Comparison of ENCODE assay signal across 14 mouse cellular contexts in the genomic region with DNA sequence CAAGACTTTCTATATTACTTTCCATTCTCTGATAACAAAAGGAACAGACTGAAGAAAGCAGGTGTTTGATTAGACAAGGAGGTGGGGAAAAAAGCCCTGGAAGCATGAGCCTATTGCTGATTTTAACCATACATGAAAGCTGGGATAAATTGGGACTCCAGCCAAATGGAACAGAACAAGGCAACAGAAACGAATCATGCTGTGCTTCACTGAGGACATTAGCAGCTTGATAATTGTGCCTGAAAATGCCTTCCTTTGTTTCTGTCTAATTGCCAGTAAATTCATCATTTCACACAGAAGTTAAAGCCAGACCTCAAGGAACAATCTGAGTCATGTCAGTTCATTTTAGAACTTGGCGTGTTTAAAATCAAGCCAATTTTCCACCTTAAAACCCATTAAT.
DNase-seq lines count a peak whose midpoint lies in the region; ATAC-seq lines count a peak whose summit lies in the region.
"Had no signal": no experiment of that assay in that cellular context is flagged by ENCODE, and none has a peak within 500 bp of the region (broad histone marks: within the 10 kb centered on the region; RNA-seq: fewer than 3 reads in every experiment).

No protein-coding gene starts in this region.

- H3K4me3 ChIP-seq in forebrain, embryonic 15.5 days, result no peak overlapping the region
- H3K4me3 ChIP-seq in neural tube, embryonic 14.5 days (ENCODE audit: low read depth, low read length), result no peak overlapping the region
- H3K4me3 ChIP-seq in liver, embryonic 11.5 days (ENCODE audit: low read depth, low read length), result no peak overlapping the region
- H3K4me3 ChIP-seq: heart, embryonic 15.5 days had no signal

- H3K9ac ChIP-seq in forebrain, embryonic 15.5 days (replicated peaks), result no peak overlapping the region
- no peak overlapping the region for H3K9ac ChIP-seq in neural tube, embryonic 14.5 days (replicated peaks; ENCODE audit: low read depth, low read length)
- H3K9ac ChIP-seq in liver, embryonic 11.5 days (ENCODE audit: low read depth, low read length), result no peak overlapping the region
- H3K9ac ChIP-seq: heart, embryonic 15.5 days; liver, embryonic 14.5 days had no signal

- 11% methylated on average over 2 of the region's 2 CpGs for WGBS in forebrain, embryonic 15.5 days
- 31% methylated on average over 2 of the region's 2 CpGs for WGBS in neural tube, embryonic 14.5 days
- WGBS in liver, embryonic 11.5 days, result 74% methylated on average over 2 of the region's 2 CpGs

- H3K27ac ChIP-seq in forebrain, embryonic 15.5 days (replicated peaks), result no peak overlapping the region
- no peak overlapping the region for H3K27ac ChIP-seq in neural tube, embryonic 14.5 days (ENCODE audit: low read depth, low read length)
- H3K27ac ChIP-seq in liver, embryonic 11.5 days (ENCODE audit: low read depth, low read length), result no peak overlapping the region
- H3K27ac ChIP-seq: heart, embryonic 15.5 days; kidney, postnatal 0 days; liver, embryonic 14.5 days; macrophage had no signal

- ATAC-seq in forebrain, embryonic 15.5 days (replicated peaks), result peak; percentile 83
- ATAC-seq in neural tube, embryonic 14.5 days (ENCODE audit: low read depth), result peak; percentile 79
- ATAC-seq in liver, embryonic 11.5 days (replicated peaks; ENCODE audit: low FRiP score), result no peak
- ATAC-seq: inflammation-experienced regulatory T-cells, adult 6 months had no signal

- no peaks in the 10 kb centered on the region for H3K27me3 ChIP-seq in forebrain, embryonic 15.5 days
- no peaks in the 10 kb centered on the region for H3K27me3 ChIP-seq in neural tube, embryonic 14.5 days (ENCODE audit: control insufficient read depth, insufficient read depth, low read length)
- H3K27me3 ChIP-seq in liver, embryonic 11.5 days (replicated peaks; ENCODE audit: control insufficient read depth, insufficient read depth, low read length), result no peaks in the 10 kb centered on the region
- H3K27me3 ChIP-seq: heart, embryonic 15.5 days had no signal

- H3K9me3 ChIP-seq in forebrain, embryonic 15.5 days, result no peaks in the 10 kb centered on the region
- no peaks in the 10 kb centered on the region for H3K9me3 ChIP-seq in neural tube, embryonic 14.5 days (ENCODE audit: control insufficient read depth, low read length)
- H3K9me3 ChIP-seq in liver, embryonic 11.5 days (ENCODE audit: control insufficient read depth, low read length), result no peaks in the 10 kb centered on the region
- H3K9me3 ChIP-seq: heart, embryonic 15.5 days had no signal

- no peaks in the 10 kb centered on the region for H3K36me3 ChIP-seq in forebrain, embryonic 15.5 days
- H3K36me3 ChIP-seq in neural tube, embryonic 14.5 days (ENCODE audit: control insufficient read depth, insufficient read depth, low read length), result no peaks in the 10 kb centered on the region
- H3K36me3 ChIP-seq in liver, embryonic 11.5 days (ENCODE audit: control insufficient read depth, insufficient read depth, low read length), result no peaks in the 10 kb centered on the region
- H3K36me3 ChIP-seq: heart, embryonic 15.5 days had no signal

- H3K4me2 ChIP-seq in forebrain, embryonic 15.5 days (replicated peaks), result no peak overlapping the region
- no peak overlapping the region for H3K4me2 ChIP-seq in neural tube, embryonic 14.5 days (ENCODE audit: low read depth, low read length)
- no peak overlapping the region for H3K4me2 ChIP-seq in liver, embryonic 11.5 days
- H3K4me2 ChIP-seq: heart, embryonic 15.5 days had no signal

- H3K4me1 ChIP-seq in forebrain, embryonic 15.5 days, result peaks cover 4% of the 10 kb centered on the region; the same call in 1 of the 2 replicates
- no peaks in the 10 kb centered on the region for H3K4me1 ChIP-seq in neural tube, embryonic 14.5 days (ENCODE audit: control insufficient read depth, insufficient read depth, low read length)
- no peaks in the 10 kb centered on the region for H3K4me1 ChIP-seq in liver, embryonic 11.5 days (replicated peaks; ENCODE audit: control insufficient read depth, insufficient read depth, low read length)
- H3K4me1 ChIP-seq: heart, embryonic 15.5 days had no signal

- DNase-seq in layer of hippocampus, adult 18-20 months (ENCODE audit: low spot score in 2 of 2), result peak; percentile 5 to 70
- DNase-seq in layer of hippocampus, postnatal 10 days (ENCODE audit: low spot score in 2 of 2), result no peak
- DNase-seq in cerebellum, adult 9-11 months, result peak; percentile 12
- DNase-seq in lung, postnatal 4 days, result no peak
- no peak for DNase-seq in adipocyte (ENCODE audit: low spot score)
- DNase-seq in liver, embryonic 11.5 days (ENCODE audit: low spot score), result no peak
- DNase-seq: gastrocnemius, postnatal 14 days had no signal

Comparison
In these comparisons a context has a peak if more than half of its experiments do, and no peak if none do; other contexts are left out.
1. DNase-seq: peak in layer of hippocampus, adult 18-20 months (2 of 2) and cerebellum, adult 9-11 months (single experiment); none in layer of hippocampus, postnatal 10 days (0 of 2), lung, postnatal 4 days (0 of 2), adipocyte (single experiment) and liver, embryonic 11.5 days (single experiment).